Mouse (Mus musculus) gastrocnemius, adult 18-20 months (tissue): ENCODE results near the gene Uap1l1. TPM values are rescaled to one million over a fixed set of nuclear protein-coding genes. Genes with fewer than 3 reads are reported as not detected.

Experiments
- DNase-seq: peaks from one replicate; pipeline ENCODE4 v3.0.0; 2021; ENCODE audit warnings: low spot score
- total RNA-seq, 2 experiments: library from RNA; stranded (reverse); gene quantifications; 2 replicates each; pipeline ENCODE4 v1.2.3; 2021

Gene Uap1l1
- total RNA-seq, 2 experiments from 2014 or later: 3.8 to 5.7 TPM

DNA sequence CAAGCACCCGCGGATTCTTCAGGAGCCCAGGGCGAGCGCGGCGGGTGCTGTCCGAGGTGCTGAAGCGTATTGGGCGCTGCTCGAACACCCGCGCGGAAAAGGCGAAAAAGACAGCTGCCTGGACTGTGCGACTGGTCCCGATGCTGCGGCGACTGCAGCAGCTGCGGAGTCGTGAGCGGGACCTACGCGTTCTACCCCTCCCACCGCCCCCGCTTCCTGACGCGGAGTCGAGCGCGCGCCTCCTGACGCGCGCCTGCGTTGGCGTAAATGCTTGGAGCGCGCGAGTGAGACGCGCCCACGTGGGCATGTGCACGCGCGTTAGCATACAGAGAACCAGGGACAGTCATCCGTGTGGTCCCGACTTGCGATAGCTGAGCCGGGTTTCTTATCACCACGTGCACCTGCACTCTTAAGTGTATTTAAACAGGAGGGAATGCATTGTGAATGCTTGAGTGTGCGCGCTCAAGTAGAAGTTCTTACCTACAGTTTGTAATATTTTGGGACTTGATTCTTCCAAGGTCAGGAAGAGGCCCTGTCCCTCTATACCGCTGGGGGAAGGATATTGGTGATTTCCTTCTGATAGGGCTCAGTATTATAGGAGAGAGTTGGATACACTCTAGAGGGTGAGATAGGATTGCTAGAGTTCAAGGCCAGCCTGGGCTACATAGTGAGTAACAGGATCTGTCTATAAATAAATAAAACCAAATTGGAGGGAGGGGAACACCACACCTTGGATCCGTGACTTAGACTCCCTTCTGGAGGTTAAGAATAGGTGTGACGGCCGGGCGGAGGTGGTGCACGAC, 46.3 kb downstream of the Uap1l1 start, which contains the start of gene Grin1:
Grin1 (minus strand) TSS at position 217 of the 803 bp plus-strand sequence.
- DNase-seq: peak; percentile 28

DNA sequence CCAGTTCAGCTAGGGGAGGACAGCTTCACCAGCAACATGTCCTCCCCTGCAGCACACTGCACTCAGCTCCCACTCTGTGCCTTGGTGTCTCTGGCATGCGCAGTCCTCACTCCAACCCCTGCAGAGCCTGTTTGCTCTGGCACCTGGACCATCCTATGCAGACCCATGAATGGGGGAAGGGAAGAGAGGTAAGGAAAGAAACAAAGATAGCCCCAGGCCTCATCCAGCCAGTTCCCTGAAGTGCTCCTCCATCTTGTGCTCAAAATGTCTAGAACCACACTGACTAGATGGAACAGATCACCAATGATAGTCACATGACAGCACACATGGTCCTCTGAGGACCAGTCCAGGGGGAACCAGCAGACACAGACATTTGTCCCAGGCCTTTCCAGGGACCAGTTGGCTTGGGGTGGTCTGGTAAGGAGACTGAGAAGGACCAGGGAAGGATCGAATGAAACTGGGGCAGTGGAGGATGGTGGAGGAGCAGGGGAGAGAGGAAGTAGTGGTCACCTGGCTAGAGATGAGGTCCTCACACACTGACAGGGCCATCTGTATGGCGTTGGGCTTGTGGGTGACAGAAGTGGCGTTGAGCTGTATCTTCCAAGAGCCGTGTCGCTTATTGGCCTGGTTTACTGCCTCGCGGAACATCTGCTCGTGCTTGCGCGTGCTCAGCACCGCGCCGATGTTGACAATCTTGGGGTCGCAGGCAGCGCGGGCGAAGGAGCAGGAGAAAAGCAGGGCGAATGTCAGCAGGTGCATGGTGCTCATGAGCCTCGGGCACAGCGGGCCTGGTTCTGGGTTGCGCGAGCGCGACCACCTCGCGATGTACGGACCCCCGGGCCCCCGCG, 47.1 kb downstream of the Uap1l1 start:
- no peak for DNase-seq

DNA sequence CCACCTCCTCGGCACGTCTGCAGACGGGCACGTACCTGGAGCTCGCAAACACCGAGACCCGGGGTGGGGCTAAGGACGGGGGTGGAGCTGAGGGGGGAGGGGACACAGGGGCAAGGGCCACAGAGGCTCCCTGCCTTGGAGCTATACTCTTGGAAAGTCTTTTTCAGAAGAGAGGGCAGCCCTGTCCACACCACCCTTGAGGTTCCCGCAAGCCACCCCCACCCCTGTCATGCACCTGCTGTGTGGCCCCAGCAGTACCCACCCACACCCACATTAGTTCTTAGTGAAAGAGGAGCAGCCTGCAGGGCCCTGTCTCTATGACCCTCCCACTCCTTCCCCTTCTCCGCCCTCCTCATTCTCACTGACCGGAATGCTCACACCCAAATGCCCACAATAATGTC, 54.0 kb downstream of the Uap1l1 start:
- no peak for DNase-seq

DNA sequence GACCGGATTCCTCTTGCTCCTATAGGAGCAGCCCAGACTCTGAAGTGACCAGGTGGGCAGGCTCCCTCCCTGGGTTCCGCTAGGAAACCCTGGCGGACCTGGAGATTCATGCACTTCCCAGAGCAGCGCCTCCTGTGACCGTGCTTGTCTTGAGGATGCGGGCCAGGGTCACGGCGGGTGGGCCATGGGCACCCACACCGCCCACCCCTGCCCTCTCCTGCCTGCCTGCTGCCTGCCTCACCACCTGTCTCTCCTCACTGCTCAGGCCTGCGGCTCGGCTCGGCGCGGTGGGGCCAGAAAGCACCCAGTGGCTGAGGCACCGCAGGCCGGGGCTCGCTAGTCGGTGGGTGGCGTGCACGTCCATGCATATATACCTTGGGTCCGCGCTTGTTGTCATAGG, 54.5 kb downstream of the Uap1l1 start:
- no peak for DNase-seq

DNA sequence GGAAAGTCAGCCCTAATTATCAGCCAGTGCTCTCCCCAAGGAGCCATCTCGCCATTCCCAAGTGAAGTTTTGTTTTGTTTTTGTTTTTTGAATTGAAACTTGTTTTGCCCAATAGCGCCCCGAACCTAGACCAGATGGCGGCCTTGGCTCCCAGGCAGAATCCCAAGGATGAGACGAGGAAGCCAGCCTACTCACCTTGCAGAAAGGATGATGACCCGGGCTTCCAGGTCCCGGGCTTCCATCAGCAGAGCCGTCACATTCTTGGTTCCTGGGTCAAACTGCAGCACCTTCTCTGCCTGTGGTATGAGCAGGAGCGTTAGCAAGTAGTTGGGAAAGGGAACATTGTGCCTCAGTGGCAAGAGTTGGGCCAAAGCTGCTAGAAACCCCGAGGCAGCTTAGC, 55.3 kb downstream of the Uap1l1 start:
- DNase-seq: no peak

Other genes starting within 250 kb of the Uap1l1 start
- gene Nrarp, start 184.9 kb downstream of the Uap1l1 start, total RNA-seq: 1 to 10 TPM; 3.4 to 8.6 TPM
- 1 to 10 TPM in 1 of 2 experiments, under 1 TPM in 1; 0.84 to 1.2 TPM for gene Tor4a, start 168.8 kb downstream of the Uap1l1 start, total RNA-seq
- 10 to 100 TPM; 18.8 to 21.3 TPM for gene Nelfb, start 154.2 kb downstream of the Uap1l1 start, total RNA-seq
- not detected for gene Stpg3, start 151.0 kb downstream of the Uap1l1 start, total RNA-seq
- not detected for gene Fam166a, start 146.9 kb downstream of the Uap1l1 start, total RNA-seq
- 100 to 1,000 TPM; 224 to 228 TPM for gene Tubb4b, start 141.0 kb downstream of the Uap1l1 start, total RNA-seq
- gene Slc34a3, start 131.3 kb downstream of the Uap1l1 start, total RNA-seq: not detected
- not detected for gene Rnf224, start 128.9 kb downstream of the Uap1l1 start, total RNA-seq
- gene Rnf208, start 123.4 kb downstream of the Uap1l1 start, total RNA-seq: under 1 TPM; 0.50 to 0.74 TPM
- not detected for gene Cysrt1, start 123.2 kb downstream of the Uap1l1 start, total RNA-seq
- 1 to 10 TPM; 1.3 to 1.4 TPM for gene AL732309.1, start 118.8 kb downstream of the Uap1l1 start, total RNA-seq
- gene Tmem203, start 110.2 kb downstream of the Uap1l1 start, total RNA-seq: 10 to 100 TPM; 12.0 to 12.1 TPM
- 1 to 10 TPM; 2.9 to 3.8 TPM for gene Tprn, start 103.1 kb downstream of the Uap1l1 start, total RNA-seq
- 10 to 100 TPM; 27.9 to 30.9 TPM for gene Ssna1, start 93.2 kb downstream of the Uap1l1 start, total RNA-seq
- 10 to 100 TPM; 27.6 to 30.4 TPM for gene Anapc2, start 93.2 kb downstream of the Uap1l1 start, total RNA-seq
- not detected for gene Tmem210, start 77.5 kb downstream of the Uap1l1 start, total RNA-seq
- not detected for gene Lrrc26, start 75.8 kb downstream of the Uap1l1 start, total RNA-seq
- not detected for gene Grin1, start 46.5 kb downstream of the Uap1l1 start, total RNA-seq
- gene Man1b1, start 33.3 kb downstream of the Uap1l1 start, total RNA-seq: 10 to 100 TPM; 14.0 to 15.2 TPM
- 10 to 100 TPM; 15.2 to 17.9 TPM for gene Dpp7, start 9.3 kb downstream of the Uap1l1 start, total RNA-seq
- gene Sapcd2, start 6.6 kb upstream of the Uap1l1 start, total RNA-seq: not detected
- gene Entpd2, start 30.2 kb upstream of the Uap1l1 start, total RNA-seq: 1 to 10 TPM; 6.2 to 8.3 TPM
- 10 to 100 TPM; 15.8 to 19.0 TPM for gene Npdc1, start 33.7 kb upstream of the Uap1l1 start, total RNA-seq
- not detected for gene Fut7, start 57.6 kb upstream of the Uap1l1 start, total RNA-seq
- 10 to 100 TPM; 14.1 to 15.5 TPM for gene Abca2, start 63.0 kb upstream of the Uap1l1 start, total RNA-seq
- gene Clic3, start 91.2 kb upstream of the Uap1l1 start, total RNA-seq: 1 to 10 TPM in 1 of 2 experiments, under 1 TPM in 1; 0.39 to 1.0 TPM
- 10 to 100 TPM; 13.7 to 15.1 TPM for gene Paxx, start 95.4 kb upstream of the Uap1l1 start, total RNA-seq
- not detected for gene Ptgds, start 104.4 kb upstream of the Uap1l1 start, total RNA-seq
- not detected for gene Lcn12, start 128.2 kb upstream of the Uap1l1 start, total RNA-seq
- 10 to 100 TPM; 81.5 to 84.3 TPM for gene Fbxw5, start 135.1 kb upstream of the Uap1l1 start, total RNA-seq
- 1 to 10 TPM; 2.0 to 2.1 TPM for gene C8g, start 136.0 kb upstream of the Uap1l1 start, total RNA-seq
- 10 to 100 TPM; 13.7 to 15.1 TPM for gene Traf2, start 181.3 kb upstream of the Uap1l1 start, total RNA-seq
- gene Edf1, start 192.2 kb upstream of the Uap1l1 start, total RNA-seq: 100 to 1,000 TPM; 179 to 182 TPM
- gene Mamdc4, start 209.2 kb upstream of the Uap1l1 start, total RNA-seq: under 1 TPM; 0.12 to 0.34 TPM
- gene Phpt1, start 209.5 kb upstream of the Uap1l1 start, total RNA-seq: 10 to 100 TPM; 54.6 to 57.5 TPM
- not detected for gene Ajm1, start 216.1 kb upstream of the Uap1l1 start, total RNA-seq
- 10 to 100 TPM; 75.3 to 82.5 TPM for gene Rabl6, start 242.8 kb upstream of the Uap1l1 start, total RNA-seq